Mouse (Mus musculus) lung, embryonic 15.5 days (tissue): ENCODE data around the gene Gnat1. TPM values are rescaled to one million over a fixed set of nuclear protein-coding genes. Genes with fewer than 3 reads are reported as not detected.

ENCODE experiments used
- ATAC-seq: fragments of 200-750 bp; cut with Nextera tagmentation; 2 replicates; pipeline ENCODE4 v1.8.0; 2017; ENCODE audit warnings: moderate number of reproducible peaks, borderline replicate concordance; ENCODE audit not compliant: low FRiP score, low TSS enrichment; ENCODE audit errors: extremely low read depth
- H3K27ac ChIP-seq: fragments of 300-500 bp; sonication (generic); 2 replicates; pipeline ENCODE4 v1.5.1; 2015; ENCODE audit warnings: moderate library complexity, mild to moderate bottlenecking, inconsistent platforms
- H3K27me3 ChIP-seq: fragments of 300-500 bp; sonication (generic); 2 replicates; pipeline ENCODE4 v1.6.1; 2015; ENCODE audit warnings: inconsistent platforms
- H3K36me3 ChIP-seq: fragments of 300-500 bp; sonication (generic); 2 replicates; pipeline ENCODE4 v1.6.1; 2015; ENCODE audit warnings: inconsistent platforms
- H3K4me1 ChIP-seq: fragments of 300-500 bp; sonication (generic); 2 replicates; pipeline ENCODE4 v1.6.1; 2015; ENCODE audit warnings: inconsistent platforms
- H3K4me2 ChIP-seq: fragments of 300-500 bp; sonication (generic); 2 replicates; pipeline ENCODE4 v1.6.1; 2015; ENCODE audit warnings: inconsistent platforms, mild to moderate bottlenecking, moderate library complexity
- H3K4me3 ChIP-seq: fragments of 300-500 bp; sonication (generic); 2 replicates; pipeline ENCODE4 v1.5.1; 2015; ENCODE audit warnings: mild to moderate bottlenecking, inconsistent platforms
- H3K9ac ChIP-seq: fragments of 300-500 bp; sonication (generic); 2 replicates; pipeline ENCODE4 v1.6.1; 2015; ENCODE audit warnings: inconsistent platforms
- H3K9me3 ChIP-seq: fragments of 300-500 bp; sonication (generic); 2 replicates; pipeline ENCODE4 v1.6.1; 2016; ENCODE audit warnings: inconsistent platforms
- WGBS: fragments of 180-500 bp; shearing (Covaris S2); methylation state at CpG from one replicate; pipeline ENCODE4 v1.1.7; 2015; 5-methylcytosine and 5-hydroxymethylcytosine counted together
- polyA plus RNA-seq: library from polyadenylated mRNA; unstranded; fragments of >200 nt; fragmentation: Nextera tagmentation; extraction: Ambion mirVana; gene quantifications from 2 replicates; pipeline ENCODE4 v1.2.1, GENCODE M21; 2015

Gene Gnat1
- polyA plus RNA-seq, 1 experiment from 2014 or later, result 0.54 TPM

GRCm38 (mm10) chr9:107635279-107636028, 44.1 kb downstream of the Gnat1 start, which contains the start of gene Gnai2:
TSS of gene Gnai2 (minus strand) at chr9:107635367.
- Histone ChIP-seq H3K4me1 (peaks cover 37% of the 10 kb centered on the region), H3K27ac (peak within 1 kb of the TSS; percentile 90), H3K36me3 (no peaks in the 10 kb centered on the region), H3K27me3 (no peaks in the 10 kb centered on the region), H3K4me2 (peak within 1 kb of the TSS; percentile 98), H3K9me3 (no peaks in the 10 kb centered on the region), H3K4me3 (peak within 1 kb of the TSS; percentile 77), H3K9ac (peak within 1 kb of the TSS; percentile 76)
- peak; percentile 96 for ATAC-seq
- WGBS, result 3% methylated on average over 38 of the region's 38 CpGs

- Histone ChIP-seq H3K9me3 (no peaks in the 10 kb centered on the region), H3K27me3 (no peaks in the 10 kb centered on the region), H3K4me1 (peaks cover 45% of the 10 kb centered on the region), H3K4me3 (peak overlapping the region; percentile 77), H3K4me2 (peak overlapping the region; percentile 98), H3K36me3 (no peaks in the 10 kb centered on the region), H3K9ac (peak overlapping the region; percentile 76), H3K27ac (peak overlapping the region; percentile 90)
- under 1% methylated on average over 35 of the region's 35 CpGs for WGBS
- peak; percentile 1; the same call in 1 of the 2 replicates for ATAC-seq
These were observed 44.9 kb downstream of the Gnat1 start for GRCm38 (mm10) chr9:107634406-107635278.

GRCm38 (mm10) chr9:107633661-107634405, 45.7 kb downstream of the Gnat1 start:
- 0 out of 2 replicates have a peak, but pooled peaks have one; percentile 5 for ATAC-seq
- 0% methylated on average over 15 of the region's 15 CpGs for WGBS
- Histone ChIP-seq H3K9ac (peak overlapping the region; percentile 76), H3K27ac (peak overlapping the region; percentile 90), H3K4me2 (peak overlapping the region; percentile 98), H3K36me3 (no peaks in the 10 kb centered on the region), H3K4me1 (peaks cover 53% of the 10 kb centered on the region), H3K4me3 (peak overlapping the region; percentile 77), H3K27me3 (no peaks in the 10 kb centered on the region), H3K9me3 (no peaks in the 10 kb centered on the region)

GRCm38 (mm10) chr9:107633091-107633660, 46.3 kb downstream of the Gnat1 start:
- Histone ChIP-seq H3K27ac (peak overlapping the region; percentile 90), H3K4me3 (peak overlapping the region; percentile 77), H3K27me3 (no peaks in the 10 kb centered on the region), H3K9ac (peak overlapping the region; percentile 76), H3K9me3 (no peaks in the 10 kb centered on the region), H3K36me3 (no peaks in the 10 kb centered on the region), H3K4me1 (peaks cover 59% of the 10 kb centered on the region), H3K4me2 (peak overlapping the region; percentile 98)
- WGBS, result 2% methylated on average over 33 of the region's 33 CpGs
- ATAC-seq, result peak; percentile 55

GRCm38 (mm10) chr9:107632478-107632877, 47.0 kb downstream of the Gnat1 start:
- Histone ChIP-seq H3K4me2 (peak overlapping the region; percentile 98), H3K4me1 (peaks cover 66% of the 10 kb centered on the region), H3K9me3 (no peaks in the 10 kb centered on the region), H3K4me3 (peak overlapping the region; percentile 77), H3K36me3 (no peaks in the 10 kb centered on the region), H3K9ac (peak overlapping the region; percentile 76), H3K27me3 (no peaks in the 10 kb centered on the region), H3K27ac (peak overlapping the region; percentile 90)
- 53% methylated on average over 6 of the region's 6 CpGs for WGBS
- ATAC-seq, result no peak

GRCm38 (mm10) chr9:107631861-107632260, 47.7 kb downstream of the Gnat1 start:
- Histone ChIP-seq H3K4me1 (peaks cover 73% of the 10 kb centered on the region), H3K4me3 (peak overlapping the region; percentile 77; the same call in 1 of the 2 replicates), H3K27me3 (no peaks in the 10 kb centered on the region), H3K9me3 (no peaks in the 10 kb centered on the region), H3K36me3 (no peaks in the 10 kb centered on the region), H3K9ac (0 out of 2 replicates have a peak overlapping the region, but pooled peaks have one; percentile 76), H3K4me2 (peak overlapping the region; percentile 98), H3K27ac (peak overlapping the region; percentile 90; the same call in 1 of the 2 replicates)
- 95% methylated on average over 8 of the region's 8 CpGs for WGBS
- ATAC-seq, result no peak

GRCm38 (mm10) chr9:107631311-107631826, 48.1 kb downstream of the Gnat1 start:
- Histone ChIP-seq H3K9me3 (no peaks in the 10 kb centered on the region), H3K27me3 (no peaks in the 10 kb centered on the region), H3K27ac (peak overlapping the region; percentile 90; the same call in 1 of the 2 replicates), H3K9ac (no peak overlapping the region), H3K4me2 (peak overlapping the region; percentile 98), H3K4me1 (peaks cover 77% of the 10 kb centered on the region), H3K36me3 (no peaks in the 10 kb centered on the region), H3K4me3 (no peak overlapping the region)
- 73% methylated on average over 9 of the region's 9 CpGs for WGBS
- ATAC-seq, result no peak

- no peak for ATAC-seq
- H3K36me3 ChIP-seq, result peaks cover 4% of the 10 kb centered on the region; the same call in 1 of the 2 replicates
- no peaks in the 10 kb centered on the region for H3K27me3 ChIP-seq
- no peaks in the 10 kb centered on the region for H3K9me3 ChIP-seq
- H3K27ac ChIP-seq, result peak overlapping the region; percentile 90
- H3K9ac ChIP-seq, result peak overlapping the region; percentile 30
- WGBS, result 21% methylated on average over 4 of the region's 4 CpGs
- H3K4me3 ChIP-seq, result no peak overlapping the region
- peaks cover 79% of the 10 kb centered on the region for H3K4me1 ChIP-seq
- peak overlapping the region; percentile 31 for H3K4me2 ChIP-seq
These were observed 48.9 kb downstream of the Gnat1 start for GRCm38 (mm10) chr9:107630576-107630975.

- Histone ChIP-seq H3K27ac (peak overlapping the region; percentile 90), H3K9ac (peak overlapping the region; percentile 30; the same call in 1 of the 2 replicates), H3K4me2 (peak overlapping the region; percentile 31), H3K4me1 (peaks cover 84% of the 10 kb centered on the region), H3K36me3 (peaks cover 10% of the 10 kb centered on the region), H3K9me3 (no peaks in the 10 kb centered on the region), H3K4me3 (0 out of 2 replicates have a peak overlapping the region, but pooled peaks have one; percentile 1), H3K27me3 (no peaks in the 10 kb centered on the region)
- no peak for ATAC-seq
- 16% methylated on average over 14 of the region's 14 CpGs for WGBS
These were observed 49.5 kb downstream of the Gnat1 start for GRCm38 (mm10) chr9:107629901-107630425.

GRCm38 (mm10) chr9:107629411-107629730, 50.1 kb downstream of the Gnat1 start:
- H3K4me3 ChIP-seq, result no peak overlapping the region
- H3K9ac ChIP-seq, result no peak overlapping the region
- H3K36me3 ChIP-seq, result peaks cover 16% of the 10 kb centered on the region
- ATAC-seq, result no peak
- 24% methylated on average over 4 of the region's 4 CpGs for WGBS
- H3K27me3 ChIP-seq, result no peaks in the 10 kb centered on the region
- peak overlapping the region; percentile 31 for H3K4me2 ChIP-seq
- peaks cover 90% of the 10 kb centered on the region for H3K4me1 ChIP-seq
- H3K9me3 ChIP-seq, result no peaks in the 10 kb centered on the region
- H3K27ac ChIP-seq, result peak overlapping the region; percentile 90
